Mouse (Mus musculus): ENCODE measurements around the gene Luc7l3.

DNA sequence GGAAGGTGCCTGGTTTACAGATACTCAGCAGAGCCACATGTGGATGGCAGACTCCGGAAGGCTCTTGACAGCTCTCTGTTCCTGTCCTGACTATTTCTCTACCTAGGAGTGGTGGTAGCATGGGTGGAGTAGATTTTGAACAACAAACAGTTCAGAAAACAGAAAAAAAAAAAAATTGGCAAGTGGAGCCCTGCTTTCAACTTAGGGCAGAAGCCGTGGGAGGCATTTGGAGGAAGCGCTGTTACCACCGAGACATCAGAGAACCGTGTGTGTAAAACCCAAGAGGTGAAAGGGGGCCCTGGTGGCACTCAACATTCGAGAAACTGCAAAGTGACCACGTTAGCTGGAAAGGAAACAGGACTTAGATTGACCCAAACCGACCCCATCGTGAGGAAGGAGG lies 68.6 kb downstream of the Luc7l3 start:
- no peak for TF ChIP-seq TAL1 (IDR thresholded peaks at IDR 0.05; ENCODE audit: low read length)
- TF ChIP-seq GATA1 (IDR thresholded peaks at IDR 0.05; ENCODE audit: low read length), result no peak

All from erythroblast, embryonic 14.5 days (primary cell).